Mouse (Mus musculus): Measurements from ENCODE around the gene Aqp9.

GRCm38 (mm10) chr9:71165061-71165460 is 3.4 kb downstream of the Aqp9 start:
- no peak for TF ChIP-seq CTCF (IDR thresholded peaks at IDR 0.05; ENCODE audit: control insufficient read depth, insufficient read depth, low read length)
- no peak for TF ChIP-seq POLR2A (IDR thresholded peaks at IDR 0.05; ENCODE audit: borderline replicate concordance, control insufficient read depth, low read depth, low read length)

Data from bone marrow, adult 2 months (tissue).